Mouse (Mus musculus): ENCODE data around the gene Ppy. TPM values are rescaled to one million over a fixed set of nuclear protein-coding genes. Genes with fewer than 3 reads are reported as not detected.
A peak's percentile ranks its signal among the peaks of the same experiment; 100 is the strongest.

Ppy gene
- polyA plus RNA-seq, 1 experiment from 2014 or later: not detected

DNA sequence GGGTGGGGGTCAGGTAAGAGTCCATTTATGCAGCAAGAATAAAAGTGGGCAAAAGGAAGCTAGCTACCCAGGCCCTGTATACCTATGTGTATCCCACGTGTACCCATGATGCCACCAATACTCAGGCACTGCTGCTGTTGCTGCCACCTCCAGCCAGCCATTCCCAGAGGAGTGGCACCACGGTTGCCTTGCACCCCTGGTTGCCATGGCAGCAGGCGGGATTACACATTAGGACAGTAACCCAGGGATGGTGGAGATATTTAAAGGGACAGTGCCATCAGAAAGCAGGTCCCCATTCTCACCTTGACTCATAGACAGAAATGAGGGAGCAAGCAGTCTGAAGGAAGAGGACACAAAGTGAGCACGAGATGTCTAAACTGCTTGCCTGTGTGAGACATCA lies 17.9 kb downstream of the Ppy start:
- H3K4me1 ChIP-seq (ENCODE audit: control insufficient read depth, insufficient read depth, low read depth, low read length): peaks cover 29% of the 10 kb centered on the region
- H3K27me3 ChIP-seq (replicated peaks; ENCODE audit: control insufficient read depth, insufficient read depth, low read length): no peaks in the 10 kb centered on the region
- peaks cover 9% of the 10 kb centered on the region for H3K36me3 ChIP-seq (ENCODE audit: control insufficient read depth, insufficient read depth, low read length)
- H3K9me3 ChIP-seq (ENCODE audit: control insufficient read depth, low read length): no peaks in the 10 kb centered on the region
- 42% methylated on average over 4 of the region's 4 CpGs for WGBS
- H3K27ac ChIP-seq (ENCODE audit: low read depth, low read length): no peak overlapping the region
- no peak overlapping the region for H3K4me3 ChIP-seq (ENCODE audit: low read length)
- ATAC-seq: no peak
- no peak overlapping the region for H3K9ac ChIP-seq (ENCODE audit: low read depth, low read length)
- peak overlapping the region; percentile 93 for H3K4me2 ChIP-seq (ENCODE audit: low read length)

DNA sequence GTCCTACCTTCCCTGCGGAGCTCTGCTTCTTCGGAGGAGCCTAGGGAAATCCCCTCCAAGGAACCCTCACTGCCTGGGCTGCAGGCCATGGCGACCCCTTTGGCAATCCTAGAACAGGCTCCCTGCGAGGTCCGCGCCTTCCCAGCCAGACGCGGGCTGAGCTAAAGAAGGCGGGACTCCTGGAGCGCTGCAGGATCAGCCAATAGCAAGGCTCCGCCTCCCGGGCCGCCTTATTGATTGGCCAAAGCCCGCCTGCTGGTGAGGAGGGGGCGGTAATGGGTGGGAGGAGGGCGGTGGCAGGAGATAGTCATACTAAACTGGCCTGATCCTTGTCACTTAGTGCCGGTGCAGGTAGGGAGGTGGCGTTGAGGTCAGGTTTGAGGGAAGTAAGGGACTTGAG lies 18.8 kb downstream of the Ppy start:
- peak overlapping the region; percentile 73 for H3K9ac ChIP-seq (ENCODE audit: low read depth, low read length)
- no peaks in the 10 kb centered on the region for H3K9me3 ChIP-seq (ENCODE audit: control insufficient read depth, low read length)
- WGBS: 0% methylated on average over 18 of the region's 18 CpGs
- peaks cover 29% of the 10 kb centered on the region for H3K4me1 ChIP-seq (ENCODE audit: control insufficient read depth, insufficient read depth, low read depth, low read length)
- H3K4me3 ChIP-seq (ENCODE audit: low read length): peak overlapping the region; percentile 50
- H3K36me3 ChIP-seq (ENCODE audit: control insufficient read depth, insufficient read depth, low read length): peaks cover 13% of the 10 kb centered on the region
- no peaks in the 10 kb centered on the region for H3K27me3 ChIP-seq (replicated peaks; ENCODE audit: control insufficient read depth, insufficient read depth, low read length)
- peak overlapping the region; percentile 23; the same call in 1 of the 2 replicates for H3K27ac ChIP-seq (ENCODE audit: low read depth, low read length)
- ATAC-seq: peak; percentile 86
- H3K4me2 ChIP-seq (ENCODE audit: low read length): peak overlapping the region; percentile 93

DNA sequence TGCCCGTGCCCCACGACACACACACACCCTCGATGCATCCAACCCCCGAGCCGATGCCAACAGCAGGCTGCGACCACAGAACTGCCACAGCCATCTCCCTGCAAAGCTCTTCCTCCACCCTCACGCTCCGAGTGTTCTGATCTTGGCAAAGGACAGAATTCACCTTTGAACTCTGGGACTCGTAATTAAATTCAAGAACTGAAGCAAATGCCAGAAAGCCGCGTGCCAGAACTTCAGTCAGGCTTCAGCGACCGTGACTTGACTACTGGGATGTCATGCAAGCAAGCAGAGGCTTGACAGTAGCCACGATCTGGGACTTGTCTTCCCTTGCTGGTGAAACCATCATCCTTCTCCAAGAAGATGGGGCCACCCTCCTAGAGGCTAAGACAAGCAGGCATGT lies 27.4 kb downstream of the Ppy start:
- H3K27me3 ChIP-seq (replicated peaks; ENCODE audit: control insufficient read depth, insufficient read depth, low read length): no peaks in the 10 kb centered on the region
- H3K9ac ChIP-seq (ENCODE audit: low read depth, low read length): no peak overlapping the region
- no peaks in the 10 kb centered on the region for H3K9me3 ChIP-seq (ENCODE audit: control insufficient read depth, low read length)
- peaks cover 9% of the 10 kb centered on the region for H3K4me1 ChIP-seq (ENCODE audit: control insufficient read depth, insufficient read depth, low read depth, low read length)
- no peak for ATAC-seq
- no peak overlapping the region for H3K4me3 ChIP-seq (ENCODE audit: low read length)
- 63% methylated on average over 14 of the region's 14 CpGs for WGBS
- H3K36me3 ChIP-seq (ENCODE audit: control insufficient read depth, insufficient read depth, low read length): peaks cover 12% of the 10 kb centered on the region
- no peak overlapping the region for H3K4me2 ChIP-seq (ENCODE audit: low read length)
- no peak overlapping the region for H3K27ac ChIP-seq (ENCODE audit: low read depth, low read length)

DNA sequence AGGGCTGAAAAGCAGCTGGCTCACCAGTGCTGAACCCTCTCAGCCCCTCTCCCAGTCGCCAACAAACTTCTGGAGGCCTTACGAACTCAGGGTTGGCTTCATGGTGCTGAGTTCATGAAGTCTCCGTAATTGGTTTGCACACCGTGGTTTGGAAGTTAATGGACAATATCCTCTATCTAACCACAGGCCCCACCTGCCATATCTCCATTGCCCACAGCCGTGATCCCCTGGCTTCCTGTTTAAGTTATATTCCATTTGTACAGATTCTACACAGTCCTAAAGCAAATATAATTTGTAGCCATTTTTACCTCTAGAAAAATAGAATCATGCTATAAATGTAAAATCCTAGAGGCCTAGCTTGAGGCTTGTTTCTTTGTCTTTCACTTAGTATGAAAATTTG lies 28.4 kb downstream of the Ppy start:
- H3K27ac ChIP-seq (ENCODE audit: low read depth, low read length): no peak overlapping the region
- no peaks in the 10 kb centered on the region for H3K27me3 ChIP-seq (replicated peaks; ENCODE audit: control insufficient read depth, insufficient read depth, low read length)
- WGBS: 80% methylated on average over 5 of the region's 5 CpGs
- H3K9ac ChIP-seq (ENCODE audit: low read depth, low read length): no peak overlapping the region
- H3K4me3 ChIP-seq (ENCODE audit: low read length): no peak overlapping the region
- no peaks in the 10 kb centered on the region for H3K9me3 ChIP-seq (ENCODE audit: control insufficient read depth, low read length)
- H3K4me1 ChIP-seq (ENCODE audit: control insufficient read depth, insufficient read depth, low read depth, low read length): peaks cover 9% of the 10 kb centered on the region
- no peak overlapping the region for H3K4me2 ChIP-seq (ENCODE audit: low read length)
- peaks cover 3% of the 10 kb centered on the region for H3K36me3 ChIP-seq (ENCODE audit: control insufficient read depth, insufficient read depth, low read length)
- no peak for ATAC-seq

DNA sequence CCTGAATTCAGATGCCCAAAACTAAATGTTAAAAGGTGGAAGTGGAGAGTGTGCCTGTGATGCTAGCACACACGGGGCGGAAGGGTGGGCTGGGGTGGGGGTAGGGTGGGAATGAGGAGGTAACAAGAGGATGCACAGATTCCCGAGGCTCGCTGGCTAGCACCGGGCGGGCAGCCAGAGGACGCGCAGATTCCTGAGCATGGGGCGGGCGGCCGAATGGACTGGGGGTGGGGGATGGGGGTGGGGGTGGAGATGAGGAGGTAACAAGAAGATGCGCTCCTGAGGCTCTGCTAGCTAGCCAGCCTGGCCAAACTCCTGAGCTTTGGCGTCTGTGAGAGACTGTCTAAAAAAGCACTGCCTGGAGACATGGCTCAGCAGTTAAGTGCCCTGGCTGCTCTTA lies 30.7 kb downstream of the Ppy start:
- peaks cover 9% of the 10 kb centered on the region for H3K4me1 ChIP-seq (ENCODE audit: control insufficient read depth, insufficient read depth, low read depth, low read length)
- ATAC-seq: peak; percentile 34; the same call in 1 of the 2 replicates
- H3K27ac ChIP-seq (ENCODE audit: low read depth, low read length): no peak overlapping the region
- no peaks in the 10 kb centered on the region for H3K27me3 ChIP-seq (replicated peaks; ENCODE audit: control insufficient read depth, insufficient read depth, low read length)
- H3K9me3 ChIP-seq (ENCODE audit: control insufficient read depth, low read length): no peaks in the 10 kb centered on the region
- WGBS: 3% methylated on average over 13 of the region's 13 CpGs
- H3K36me3 ChIP-seq (ENCODE audit: control insufficient read depth, insufficient read depth, low read length): peaks cover 2% of the 10 kb centered on the region; the same call in 1 of the 2 replicates
- no peak overlapping the region for H3K4me3 ChIP-seq (ENCODE audit: low read length)
- no peak overlapping the region for H3K9ac ChIP-seq (ENCODE audit: low read depth, low read length)
- H3K4me2 ChIP-seq (ENCODE audit: low read length): peak overlapping the region; percentile 22; the same call in 1 of the 2 replicates

DNA sequence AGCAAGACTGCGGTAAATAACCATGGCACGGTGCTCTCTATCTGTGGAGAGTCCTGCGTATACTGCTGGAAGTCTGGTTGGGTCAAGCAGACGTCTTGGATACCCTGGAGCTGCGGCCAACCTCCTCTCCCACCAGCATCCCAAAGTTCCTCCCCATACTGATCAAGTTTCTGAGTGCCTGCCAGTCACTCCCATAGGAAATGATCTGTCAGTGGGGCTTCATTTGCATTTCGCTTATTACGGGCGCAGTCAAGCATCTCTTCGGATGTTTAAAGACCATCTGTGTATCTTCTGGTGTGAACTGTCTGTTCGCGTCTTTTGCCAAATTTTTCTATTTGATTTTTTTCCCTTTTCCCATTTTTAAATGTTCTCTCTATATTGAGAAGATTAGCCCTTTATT lies 31.5 kb downstream of the Ppy start:
- H3K9me3 ChIP-seq (ENCODE audit: control insufficient read depth, low read length): no peaks in the 10 kb centered on the region
- WGBS: 43% methylated on average over 11 of the region's 11 CpGs
- no peak overlapping the region for H3K27ac ChIP-seq (ENCODE audit: low read depth, low read length)
- H3K4me2 ChIP-seq (ENCODE audit: low read length): no peak overlapping the region
- H3K36me3 ChIP-seq (ENCODE audit: control insufficient read depth, insufficient read depth, low read length): no peaks in the 10 kb centered on the region
- peaks cover 9% of the 10 kb centered on the region for H3K4me1 ChIP-seq (ENCODE audit: control insufficient read depth, insufficient read depth, low read depth, low read length)
- H3K27me3 ChIP-seq (replicated peaks; ENCODE audit: control insufficient read depth, insufficient read depth, low read length): no peaks in the 10 kb centered on the region
- no peak overlapping the region for H3K9ac ChIP-seq (ENCODE audit: low read depth, low read length)
- no peak; the same call in 1 of the 2 replicates for ATAC-seq
- H3K4me3 ChIP-seq (ENCODE audit: low read length): no peak overlapping the region

DNA sequence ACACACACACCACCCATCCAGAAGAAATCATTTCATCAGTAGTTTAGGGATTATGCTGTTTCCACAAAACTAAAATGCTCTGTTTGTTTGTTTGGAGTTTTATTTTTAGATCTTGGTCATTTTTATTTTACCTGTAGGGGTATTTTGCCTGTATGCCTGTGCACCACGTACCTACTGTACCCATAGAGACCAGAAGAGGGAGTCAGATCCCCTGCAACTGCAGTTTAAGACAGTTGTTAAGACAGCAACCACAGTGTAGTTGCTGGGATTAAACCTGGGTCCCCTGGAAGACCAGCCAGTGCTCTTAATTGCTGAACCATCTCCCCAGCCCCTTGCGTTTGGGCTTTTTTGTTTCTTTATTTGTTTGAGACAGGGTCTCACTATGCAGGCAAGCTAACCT lies 32.1 kb downstream of the Ppy start:
- Histone ChIP-seq H3K4me2 (ENCODE audit: low read length) (no peak overlapping the region), H3K36me3 (ENCODE audit: control insufficient read depth, insufficient read depth, low read length) (no peaks in the 10 kb centered on the region), H3K4me1 (ENCODE audit: control insufficient read depth, insufficient read depth, low read depth, low read length) (peaks cover 9% of the 10 kb centered on the region), H3K9ac (ENCODE audit: low read depth, low read length) (no peak overlapping the region), H3K27ac (ENCODE audit: low read depth, low read length) (no peak overlapping the region), H3K9me3 (ENCODE audit: control insufficient read depth, low read length) (no peaks in the 10 kb centered on the region), H3K27me3 (replicated peaks; ENCODE audit: control insufficient read depth, insufficient read depth, low read length) (no peaks in the 10 kb centered on the region), H3K4me3 (ENCODE audit: low read length) (no peak overlapping the region)
- ATAC-seq: no peak
- 40% methylated on average over 2 of the region's 2 CpGs for WGBS

DNA sequence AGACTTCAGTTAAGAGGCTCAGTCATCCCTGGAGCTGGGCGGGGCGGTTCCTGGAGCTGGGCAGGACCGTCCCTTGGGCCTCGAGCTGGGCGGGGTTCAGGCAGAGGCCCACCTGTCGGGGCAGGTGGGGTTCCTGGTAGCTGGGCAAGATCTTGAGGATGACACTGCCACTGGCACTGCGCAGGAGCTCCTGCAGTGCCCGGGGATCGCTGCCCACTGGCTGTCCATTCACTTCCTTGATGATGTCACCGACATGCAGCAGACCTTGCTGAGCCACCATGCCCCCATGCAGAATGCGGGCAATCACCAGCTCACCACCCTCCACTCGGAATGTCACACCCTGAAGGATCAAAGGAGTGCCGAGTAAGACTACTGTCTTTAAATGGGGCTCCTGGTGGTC lies 38.0 kb downstream of the Ppy start:
- ATAC-seq: no peak
- H3K4me3 ChIP-seq (ENCODE audit: low read length): no peak overlapping the region
- peaks cover 2% of the 10 kb centered on the region; the same call in 1 of the 2 replicates for H3K27me3 ChIP-seq (replicated peaks; ENCODE audit: control insufficient read depth, insufficient read depth, low read length)
- no peak overlapping the region for H3K27ac ChIP-seq (ENCODE audit: low read depth, low read length)
- H3K4me2 ChIP-seq (ENCODE audit: low read length): no peak overlapping the region
- H3K36me3 ChIP-seq (ENCODE audit: control insufficient read depth, insufficient read depth, low read length): peaks cover 12% of the 10 kb centered on the region
- no peaks in the 10 kb centered on the region for H3K9me3 ChIP-seq (ENCODE audit: control insufficient read depth, low read length)
- peaks cover 3% of the 10 kb centered on the region for H3K4me1 ChIP-seq (ENCODE audit: control insufficient read depth, insufficient read depth, low read depth, low read length)
- 87% methylated on average over 13 of the region's 13 CpGs for WGBS
- no peak overlapping the region for H3K9ac ChIP-seq (ENCODE audit: low read depth, low read length)

DNA sequence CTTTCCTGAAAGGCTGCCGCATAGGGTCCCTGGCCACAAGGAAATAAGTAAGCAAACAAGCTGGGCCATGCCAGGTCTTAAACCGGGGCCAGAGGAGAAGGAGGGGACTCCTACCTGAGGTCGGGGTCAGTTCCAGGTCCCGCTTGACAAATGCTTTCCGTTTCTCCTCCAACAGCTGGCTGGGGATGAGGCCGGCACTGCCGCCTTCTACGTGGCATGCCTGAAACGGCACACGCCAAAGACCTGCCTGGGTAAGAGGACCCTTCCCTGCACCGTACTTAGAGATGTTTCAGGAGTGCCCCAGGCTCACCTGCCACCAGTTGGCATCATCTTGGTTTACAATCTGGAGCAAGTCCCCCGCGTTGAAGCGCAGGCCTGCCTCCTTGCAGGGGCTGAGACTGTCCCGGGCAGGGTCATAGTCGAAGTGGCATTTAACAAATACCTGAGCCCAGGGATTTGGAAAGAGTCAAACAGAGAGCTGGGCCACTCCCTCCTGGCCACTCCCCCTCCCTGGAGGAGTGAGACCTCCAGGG lies 39.1 kb downstream of the Ppy start:
- Histone ChIP-seq H3K4me1 (ENCODE audit: control insufficient read depth, insufficient read depth, low read depth, low read length) (peaks cover 3% of the 10 kb centered on the region), H3K4me2 (ENCODE audit: low read length) (peak overlapping the region; percentile 84), H3K27me3 (replicated peaks; ENCODE audit: control insufficient read depth, insufficient read depth, low read length) (peaks cover 2% of the 10 kb centered on the region; the same call in 1 of the 2 replicates), H3K9me3 (ENCODE audit: control insufficient read depth, low read length) (no peaks in the 10 kb centered on the region), H3K9ac (ENCODE audit: low read depth, low read length) (no peak overlapping the region; the same call in 1 of the 2 replicates), H3K4me3 (ENCODE audit: low read length) (no peak overlapping the region), H3K27ac (ENCODE audit: low read depth, low read length) (no peak overlapping the region), H3K36me3 (ENCODE audit: control insufficient read depth, insufficient read depth, low read length) (peaks cover 15% of the 10 kb centered on the region)
- WGBS: 34% methylated on average over 16 of the region's 16 CpGs
- no peak for ATAC-seq

All from hindbrain, embryonic 16.5 days (tissue).